Mouse (Mus musculus) c-Kit-positive CD71-negative TER-119-negative erythroid progenitor cells, embryonic 14.5 days (primary cell): ENCODE data around the gene Gm9508.

Experiments
- DNase-seq: peaks from one replicate; pipeline ENCODE4 v3.0.0-alpha.2; 2013; ENCODE audit warnings: low read depth

The Gm9508 gene

GRCm38 (mm10) chr10:77667402-77667801, 29.6 kb downstream of the Gm9508 start:
- no peak for DNase-seq

- DNase-seq: no peak
Observed at GRCm38 (mm10) chr10:77666342-77666741, 30.7 kb downstream of the Gm9508 start.

GRCm38 (mm10) chr10:77663949-77664665, 32.9 kb downstream of the Gm9508 start:
- no peak for DNase-seq

GRCm38 (mm10) chr10:77658286-77658994, 38.6 kb downstream of the Gm9508 start:
- DNase-seq: no peak

- no peak for DNase-seq
Observed at GRCm38 (mm10) chr10:77652046-77652445, 45.0 kb downstream of the Gm9508 start.

- DNase-seq: no peak
Observed at GRCm38 (mm10) chr10:77647901-77648300, 49.1 kb downstream of the Gm9508 start.

GRCm38 (mm10) chr10:77647461-77647860, 49.6 kb downstream of the Gm9508 start:
- DNase-seq: no peak
